Mouse (Mus musculus) embryonic facial prominence, embryonic 13.5 days (tissue): Measurements from ENCODE around the gene Agps. TPM values are rescaled to one million over a fixed set of nuclear protein-coding genes. Genes with fewer than 3 reads are reported as not detected.

Experiments
- ATAC-seq: fragments of 200-750 bp; cut with Nextera tagmentation; 2 replicates; pipeline ENCODE4 v1.8.0; 2017; ENCODE audit warnings: low read depth; ENCODE audit not compliant: insufficient number of reproducible peaks, insufficient read depth, low FRiP score, low TSS enrichment
- H3K27ac ChIP-seq: fragments of 300-500 bp; sonication (generic); 2 replicates; pipeline ENCODE4 v1.5.1; 2015; ENCODE audit warnings: moderate library complexity, mild to moderate bottlenecking, inconsistent platforms
- H3K27me3 ChIP-seq: fragments of 300-500 bp; sonication (generic); 2 replicates; pipeline ENCODE4 v1.6.1; 2015; ENCODE audit warnings: mild to moderate bottlenecking, inconsistent platforms
- H3K36me3 ChIP-seq: fragments of 300-500 bp; sonication (generic); 2 replicates; pipeline ENCODE4 v1.6.1; 2015; ENCODE audit warnings: mild to moderate bottlenecking, inconsistent platforms
- H3K4me1 ChIP-seq: fragments of 300-500 bp; sonication (generic); 2 replicates; pipeline ENCODE4 v1.6.1; 2015; ENCODE audit warnings: inconsistent platforms
- H3K4me2 ChIP-seq: fragments of 300-500 bp; sonication (generic); 2 replicates; pipeline ENCODE4 v1.6.1; 2015; ENCODE audit warnings: moderate library complexity, mild to moderate bottlenecking, inconsistent platforms
- H3K4me3 ChIP-seq: fragments of 300-500 bp; sonication (generic); 2 replicates; pipeline ENCODE4 v1.5.1; 2015; ENCODE audit warnings: mild to moderate bottlenecking, inconsistent platforms
- H3K9ac ChIP-seq: fragments of 300-500 bp; sonication (generic); 2 replicates; pipeline ENCODE4 v1.6.1; 2015; ENCODE audit warnings: mild to moderate bottlenecking, inconsistent platforms
- H3K9me3 ChIP-seq: fragments of 300-500 bp; sonication (generic); 2 replicates; pipeline ENCODE4 v1.6.1; 2016; ENCODE audit warnings: inconsistent platforms
- WGBS: fragments of 180-500 bp; shearing (Covaris S2); methylation state at CpG from one replicate; pipeline ENCODE4 v1.1.7; 2015; ENCODE audit warnings: mixed read lengths; 5-methylcytosine and 5-hydroxymethylcytosine counted together
- polyA plus RNA-seq: library from polyadenylated mRNA; unstranded; fragments of >200 nt; fragmentation: Nextera tagmentation; extraction: Ambion mirVana; gene quantifications from 2 replicates; pipeline ENCODE4 v1.2.1, GENCODE M21; 2015

Agps gene
- polyA plus RNA-seq = 30.0 and 36.3 TPM in 2 replicates

DNA sequence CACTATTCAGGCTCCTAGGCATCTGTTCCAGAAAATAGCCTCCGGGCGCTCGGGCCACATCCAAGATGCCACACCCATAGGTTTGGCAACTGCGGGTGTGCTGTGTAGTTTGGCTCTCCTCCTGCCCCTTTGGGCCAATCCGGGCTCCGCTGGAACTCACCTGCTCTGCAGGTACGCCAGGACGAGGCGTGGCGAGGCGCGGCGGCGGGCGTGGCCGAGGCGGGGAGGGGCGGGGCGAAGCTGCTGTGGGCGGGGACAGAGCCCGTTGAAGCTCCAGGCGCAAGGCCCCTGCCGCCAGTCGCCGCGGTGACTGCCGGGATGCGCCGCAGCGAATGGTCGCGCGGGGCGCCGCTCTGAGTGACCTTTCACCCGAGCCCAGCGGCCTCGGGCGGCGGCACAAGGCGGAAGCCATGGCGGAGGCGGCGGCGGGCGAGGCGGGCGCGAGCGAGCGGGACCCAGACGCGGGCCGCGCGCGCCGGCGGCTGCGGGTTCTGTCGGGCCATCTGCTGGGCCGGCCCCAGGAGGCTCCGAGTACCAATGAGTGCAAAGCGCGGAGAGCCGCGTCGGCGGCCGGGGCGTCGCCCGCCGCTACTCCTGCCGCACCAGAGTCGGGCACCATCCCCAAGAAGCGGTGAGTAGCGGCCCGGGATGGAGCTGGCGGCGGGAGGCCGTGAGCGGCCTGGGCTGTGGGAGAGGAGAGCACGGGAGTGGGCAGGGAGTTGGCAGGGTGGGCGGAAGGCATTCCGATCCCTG is at the start of gene Agps:
Agps (plus strand) TSS at position 297 of the 753 bp plus-strand sequence.
- Histone ChIP-seq H3K9me3 (no peaks in the 10 kb centered on the region), H3K4me2 (peak within 1 kb of the TSS; percentile 68), H3K9ac (peak within 1 kb of the TSS; percentile 83), H3K27me3 (no peaks in the 10 kb centered on the region), H3K36me3 (no peaks in the 10 kb centered on the region), H3K27ac (peak within 1 kb of the TSS; percentile 70), H3K4me1 (peaks cover 29% of the 10 kb centered on the region), H3K4me3 (peak within 1 kb of the TSS; percentile 68)
- under 1% methylated on average over 86 of the region's 86 CpGs for WGBS
- peak; percentile 90 for ATAC-seq

GRCm38 (mm10) chr2:75786075-75786474 is 45.9 kb upstream of the Agps start:
- Histone ChIP-seq H3K9me3 (no peaks in the 10 kb centered on the region), H3K9ac (no peak overlapping the region), H3K4me1 (peaks cover 5% of the 10 kb centered on the region), H3K27ac (no peak overlapping the region), H3K27me3 (no peaks in the 10 kb centered on the region), H3K4me3 (no peak overlapping the region), H3K36me3 (no peaks in the 10 kb centered on the region), H3K4me2 (no peak overlapping the region)
- WGBS = 13% methylated on average over 6 of the region's 6 CpGs
- no peak for ATAC-seq

DNA sequence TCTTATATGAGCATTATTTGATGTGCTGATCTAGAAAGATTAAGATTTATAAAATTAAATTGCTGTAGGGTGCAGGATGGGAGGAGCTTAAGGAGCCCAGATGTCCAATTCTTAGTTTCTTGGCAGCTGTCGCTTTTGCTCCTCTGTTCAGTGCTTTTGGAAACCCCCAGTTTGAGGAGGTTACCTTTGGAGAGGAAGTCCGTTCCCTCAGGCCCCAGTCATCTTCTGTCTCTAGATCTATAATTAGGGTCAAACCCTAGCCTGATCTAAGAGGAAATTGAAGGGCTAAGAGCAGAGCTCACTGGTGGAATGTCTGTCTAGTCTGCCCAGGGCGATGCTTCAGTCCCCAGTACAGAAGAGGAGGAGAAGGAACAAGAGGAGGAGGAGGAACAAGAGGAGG is 43.5 kb upstream of the Agps start:
- H3K9me3 ChIP-seq = no peaks in the 10 kb centered on the region
- no peak overlapping the region for H3K4me2 ChIP-seq
- no peaks in the 10 kb centered on the region for H3K36me3 ChIP-seq
- no peaks in the 10 kb centered on the region for H3K27me3 ChIP-seq
- ATAC-seq = no peak
- WGBS = 48% methylated on average over 3 of the region's 3 CpGs
- no peak overlapping the region for H3K4me3 ChIP-seq
- H3K27ac ChIP-seq = no peak overlapping the region
- no peak overlapping the region for H3K9ac ChIP-seq
- peaks cover 5% of the 10 kb centered on the region for H3K4me1 ChIP-seq

GRCm38 (mm10) chr2:75789959-75790523 is 41.9 kb upstream of the Agps start:
- 11% methylated on average over 14 of the region's 14 CpGs for WGBS
- H3K4me1 ChIP-seq = peaks cover 5% of the 10 kb centered on the region
- no peak overlapping the region for H3K4me2 ChIP-seq
- no peaks in the 10 kb centered on the region for H3K9me3 ChIP-seq
- H3K27ac ChIP-seq = no peak overlapping the region
- no peaks in the 10 kb centered on the region for H3K27me3 ChIP-seq
- no peak overlapping the region for H3K4me3 ChIP-seq
- no peak for ATAC-seq
- no peaks in the 10 kb centered on the region for H3K36me3 ChIP-seq
- no peak overlapping the region for H3K9ac ChIP-seq

DNA sequence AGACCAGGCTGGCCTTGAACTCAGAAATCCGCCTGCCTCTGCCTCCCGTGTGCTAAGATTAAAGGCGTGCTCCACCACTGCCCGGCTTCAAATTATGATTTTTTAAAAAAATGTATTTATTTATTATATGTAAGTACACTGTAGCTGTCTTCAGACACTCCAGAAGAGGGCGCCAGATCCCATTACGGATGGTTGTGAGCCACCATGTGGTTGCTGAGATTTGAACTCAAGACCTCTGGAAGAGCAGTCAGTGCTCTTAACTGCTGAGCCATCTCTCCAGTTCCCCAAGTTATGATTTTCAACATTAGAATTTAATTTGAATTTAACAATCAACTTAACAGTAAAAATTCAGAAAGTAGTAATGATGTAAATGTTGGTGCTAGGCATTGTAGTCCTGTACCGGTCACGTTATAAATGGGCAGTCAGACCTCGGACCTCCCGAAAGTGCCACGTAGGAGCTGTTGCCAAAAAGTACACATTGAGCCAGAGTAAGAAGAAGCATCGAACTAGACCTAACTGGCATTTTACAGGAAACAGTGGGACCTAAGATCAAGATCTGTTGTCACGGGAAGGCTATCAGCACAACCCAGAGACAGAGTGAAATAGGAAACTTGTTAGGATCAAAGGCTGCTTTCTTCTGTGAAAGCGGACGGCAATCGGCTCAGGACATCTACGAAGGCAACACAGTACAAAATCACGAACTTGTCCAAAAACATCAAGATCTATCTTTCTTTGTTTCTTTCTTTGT is 40.2 kb upstream of the Agps start:
- H3K27ac ChIP-seq = no peak overlapping the region

DNA sequence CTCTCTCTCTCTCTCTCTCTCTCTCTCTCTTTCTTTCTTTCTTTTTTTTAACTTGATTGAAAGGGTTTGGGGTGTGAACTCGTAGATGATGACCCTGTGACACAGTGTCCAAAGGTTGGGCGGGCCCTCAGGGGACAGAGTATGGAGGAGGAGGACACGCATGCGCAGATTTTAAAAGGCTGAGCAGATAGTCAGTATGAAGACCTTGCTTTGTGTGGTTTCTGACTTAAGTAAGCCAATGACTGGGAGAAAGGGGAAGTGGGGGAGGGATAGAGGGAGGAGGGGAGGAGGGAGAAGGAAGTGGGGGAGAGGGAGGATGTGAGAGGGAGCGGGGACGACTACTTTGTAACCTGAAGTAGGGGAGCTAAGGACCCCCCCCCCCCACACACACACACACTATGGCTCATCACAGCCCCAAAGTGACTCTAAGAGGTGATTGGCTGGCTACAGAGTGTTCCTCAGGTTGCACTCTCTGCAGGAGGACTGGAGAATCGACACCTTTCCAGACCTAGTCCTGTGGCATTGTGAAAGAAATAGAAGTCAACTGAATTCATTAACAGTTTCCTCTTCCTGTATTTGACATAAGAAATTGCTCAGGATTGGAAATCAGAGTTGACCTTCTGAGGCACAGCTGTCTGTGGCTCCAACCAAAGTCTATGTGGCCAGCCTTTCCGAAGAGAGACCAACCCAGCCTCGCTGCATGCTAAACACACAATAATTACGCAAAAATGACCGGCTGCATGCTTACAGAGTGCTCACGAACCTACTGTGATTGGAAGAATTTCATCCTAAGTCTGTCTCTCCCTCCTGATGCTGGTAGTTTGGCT is 39.4 kb upstream of the Agps start:
- Histone ChIP-seq H3K4me2 (no peak overlapping the region), H3K27ac (no peak overlapping the region), H3K27me3 (no peaks in the 10 kb centered on the region), H3K9ac (no peak overlapping the region), H3K36me3 (no peaks in the 10 kb centered on the region), H3K4me1 (peaks cover 5% of the 10 kb centered on the region), H3K4me3 (no peak overlapping the region), H3K9me3 (no peaks in the 10 kb centered on the region)
- ATAC-seq = no peak
- 49% methylated on average over 12 of the region's 12 CpGs for WGBS

More for the DNA sequence above, 40.2 kb upstream of the Agps start:
- ATAC-seq = no peak
- 63% methylated on average over 18 of the region's 18 CpGs for WGBS
- Histone ChIP-seq H3K4me1 (peaks cover 5% of the 10 kb centered on the region), H3K9me3 (no peaks in the 10 kb centered on the region), H3K4me2 (no peak overlapping the region), H3K36me3 (no peaks in the 10 kb centered on the region), H3K4me3 (no peak overlapping the region), H3K27me3 (no peaks in the 10 kb centered on the region), H3K9ac (no peak overlapping the region)

- Histone ChIP-seq H3K36me3 (no peaks in the 10 kb centered on the region), H3K27ac (no peak overlapping the region), H3K4me1 (no peaks in the 10 kb centered on the region), H3K4me3 (no peak overlapping the region), H3K4me2 (no peak overlapping the region), H3K27me3 (no peaks in the 10 kb centered on the region), H3K9ac (no peak overlapping the region), H3K9me3 (no peaks in the 10 kb centered on the region)
- ATAC-seq = no peak
- 66% methylated on average over 2 of the region's 2 CpGs for WGBS
These were observed 35.8 kb upstream of the Agps start for GRCm38 (mm10) chr2:75796181-75796580.

GRCm38 (mm10) chr2:75798434-75798970 is 33.5 kb upstream of the Agps start:
- Histone ChIP-seq H3K9me3 (no peaks in the 10 kb centered on the region), H3K9ac (no peak overlapping the region), H3K36me3 (no peaks in the 10 kb centered on the region), H3K4me3 (no peak overlapping the region), H3K27me3 (no peaks in the 10 kb centered on the region), H3K4me2 (no peak overlapping the region), H3K4me1 (no peaks in the 10 kb centered on the region), H3K27ac (no peak overlapping the region)
- WGBS = 47% methylated on average over 4 of the region's 4 CpGs
- ATAC-seq = no peak

DNA sequence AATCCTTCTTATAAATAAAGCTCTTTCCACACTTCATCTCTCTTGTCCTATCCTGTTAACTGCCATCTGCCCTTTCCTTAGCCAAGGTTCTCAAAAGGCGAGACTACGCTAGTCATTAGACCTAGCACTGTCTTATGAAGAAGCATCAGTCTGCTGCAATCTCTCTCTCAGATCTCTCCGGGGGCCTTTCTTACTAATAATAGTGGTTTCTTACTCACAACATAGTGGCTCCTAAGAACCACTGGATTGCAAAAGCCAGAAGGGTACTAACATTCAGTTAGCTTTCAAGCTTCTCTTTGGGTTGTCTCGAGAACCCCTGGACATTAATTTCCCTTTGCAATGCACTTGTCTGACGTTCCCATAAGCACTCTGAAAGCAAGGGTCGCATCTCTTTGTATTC is 26.2 kb upstream of the Agps start:
- H3K4me1 ChIP-seq = no peaks in the 10 kb centered on the region
- ATAC-seq = no peak
- 90% methylated on average over 6 of the region's 6 CpGs for WGBS
- no peak overlapping the region for H3K4me3 ChIP-seq
- no peak overlapping the region for H3K9ac ChIP-seq
- H3K9me3 ChIP-seq = no peaks in the 10 kb centered on the region
- no peak overlapping the region for H3K4me2 ChIP-seq
- H3K36me3 ChIP-seq = no peaks in the 10 kb centered on the region
- no peaks in the 10 kb centered on the region for H3K27me3 ChIP-seq
- no peak overlapping the region for H3K27ac ChIP-seq

DNA sequence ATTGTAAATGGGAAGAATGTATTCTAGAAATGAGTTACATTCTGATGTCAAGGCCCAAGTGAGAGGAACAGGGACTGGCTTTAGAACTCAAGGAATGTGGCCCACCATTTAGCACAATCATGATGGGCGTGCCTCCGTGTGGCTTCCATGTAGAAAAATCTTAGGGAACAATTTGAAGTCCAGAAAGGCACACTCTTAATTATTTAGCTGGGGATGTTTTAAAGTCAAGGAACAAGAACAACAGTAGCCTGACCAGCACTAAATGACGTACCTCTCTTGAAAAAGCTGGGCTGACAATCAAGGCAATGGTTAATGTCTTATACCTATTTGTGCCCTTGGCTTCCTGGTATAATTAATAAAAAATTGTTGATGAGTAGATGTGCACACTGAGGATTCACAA is 25.1 kb upstream of the Agps start:
- no peak for ATAC-seq
- Histone ChIP-seq H3K36me3 (no peaks in the 10 kb centered on the region), H3K27me3 (no peaks in the 10 kb centered on the region), H3K9ac (no peak overlapping the region), H3K4me2 (no peak overlapping the region), H3K4me3 (no peak overlapping the region), H3K27ac (no peak overlapping the region), H3K4me1 (no peaks in the 10 kb centered on the region), H3K9me3 (no peaks in the 10 kb centered on the region)
- 88% methylated on average over 3 of the region's 3 CpGs for WGBS

DNA sequence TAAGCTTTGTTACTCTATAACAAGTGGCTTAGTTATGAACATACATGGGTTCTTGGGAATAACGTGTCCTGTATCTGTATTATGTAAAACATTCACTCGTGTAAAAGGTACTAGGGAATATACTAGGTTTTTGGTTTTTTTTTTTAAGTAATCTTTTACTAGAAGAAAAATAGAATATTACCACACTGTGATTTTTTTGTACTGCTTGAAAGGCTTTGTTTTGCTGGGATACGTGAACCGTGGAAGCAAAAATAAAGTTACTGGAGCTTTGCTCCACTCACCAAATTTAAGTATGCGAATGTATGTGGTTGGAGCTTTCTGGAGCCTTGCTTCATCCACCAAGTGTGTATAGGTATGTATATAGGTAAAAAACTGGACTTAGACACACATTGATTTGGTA is 24.5 kb upstream of the Agps start:
- 93% methylated on average over 5 of the region's 5 CpGs for WGBS
- no peak for ATAC-seq
- no peaks in the 10 kb centered on the region for H3K9me3 ChIP-seq
- no peaks in the 10 kb centered on the region for H3K27me3 ChIP-seq
- H3K27ac ChIP-seq = no peak overlapping the region
- no peak overlapping the region for H3K4me3 ChIP-seq
- H3K4me1 ChIP-seq = no peaks in the 10 kb centered on the region
- no peaks in the 10 kb centered on the region for H3K36me3 ChIP-seq
- H3K9ac ChIP-seq = no peak overlapping the region
- no peak overlapping the region for H3K4me2 ChIP-seq
